Comparison of ENCODE assay signal across 8 mouse cellular contexts in genomic region chr6:83711067-83711675, GRCm38 (mm10). TPM values are rescaled to one million over a fixed set of nuclear protein-coding genes. Genes with fewer than 3 reads are reported as not detected.
DNase-seq lines count a peak whose midpoint lies in the region; ATAC-seq and TF ChIP-seq lines count a peak whose summit lies in the region.

Vax2 (plus strand) TSS chr6:83711264.

- H3K4me2 ChIP-seq in embryonic facial prominence, embryonic 14.5 days (ENCODE audit: low read depth, low read length) = peak within 1 kb of the TSS; percentile 63
- H3K4me2 ChIP-seq in heart, embryonic 16.5 days (ENCODE audit: low read depth, low read length) = peak within 1 kb of the TSS; percentile 64
- H3K4me2 ChIP-seq in stomach, postnatal 0 days (replicated peaks; ENCODE audit: low read depth) = peak within 1 kb of the TSS; percentile 55

- H3K4me1 ChIP-seq in spleen, adult 2 months (ENCODE audit: control insufficient read depth, insufficient read depth, insufficient read length) = peaks cover 7% of the 10 kb centered on the region
- peaks cover 14% of the 10 kb centered on the region; the same call in 1 of the 2 replicates for H3K4me1 ChIP-seq in embryonic facial prominence, embryonic 14.5 days (ENCODE audit: control insufficient read depth, insufficient read depth, low read length)
- peaks cover 19% of the 10 kb centered on the region for H3K4me1 ChIP-seq in heart, embryonic 16.5 days (ENCODE audit: control insufficient read depth, insufficient read depth, low read length)
- H3K4me1 ChIP-seq in megakaryocyte, embryonic 14.5 days = peaks cover 50% of the 10 kb centered on the region
- no peaks in the 10 kb centered on the region for H3K4me1 ChIP-seq in stomach, postnatal 0 days (replicated peaks; ENCODE audit: control insufficient read depth, insufficient read depth)

- WGBS in spleen, adult 2 months = 2% methylated on average over 46 of the region's 46 CpGs
- 0% methylated on average over 23 of the region's 46 CpGs for WGBS in embryonic facial prominence, embryonic 14.5 days
- under 1% methylated on average over 45 of the region's 46 CpGs for WGBS in heart, embryonic 16.5 days
- WGBS in stomach, postnatal 0 days = 1% methylated on average over 46 of the region's 46 CpGs

- H3K27ac ChIP-seq in spleen, adult 2 months (ENCODE audit: insufficient read depth, low read length) = no peak within 1 kb of the TSS
- H3K27ac ChIP-seq in embryonic facial prominence, embryonic 14.5 days (replicated peaks; ENCODE audit: low read depth, low read length) = no peak within 1 kb of the TSS
- no peak within 1 kb of the TSS for H3K27ac ChIP-seq in heart, embryonic 16.5 days (ENCODE audit: low read length)
- H3K27ac ChIP-seq in stomach, postnatal 0 days (replicated peaks) = no peak within 1 kb of the TSS

- no peaks in the 10 kb centered on the region for H3K9me3 ChIP-seq in embryonic facial prominence, embryonic 14.5 days (ENCODE audit: control insufficient read depth, low read length)
- no peaks in the 10 kb centered on the region for H3K9me3 ChIP-seq in heart, embryonic 16.5 days (replicated peaks; ENCODE audit: control insufficient read depth, low read length)
- H3K9me3 ChIP-seq in megakaryocyte, embryonic 14.5 days = no peaks in the 10 kb centered on the region
- no peaks in the 10 kb centered on the region for H3K9me3 ChIP-seq in stomach, postnatal 0 days (ENCODE audit: control insufficient read depth, low read length)

- H3K27me3 ChIP-seq in spleen, adult 2 months (ENCODE audit: control insufficient read depth, insufficient read depth, low read length) = peaks cover 24% of the 10 kb centered on the region
- peaks cover 100% of the 10 kb centered on the region for H3K27me3 ChIP-seq in embryonic facial prominence, embryonic 14.5 days (replicated peaks; ENCODE audit: control insufficient read depth, insufficient read depth, low read length)
- peaks cover 95% of the 10 kb centered on the region for H3K27me3 ChIP-seq in heart, embryonic 16.5 days (ENCODE audit: control insufficient read depth, insufficient read depth, low read length)
- H3K27me3 ChIP-seq in megakaryocyte, embryonic 14.5 days (replicated peaks) = peaks cover 100% of the 10 kb centered on the region
- H3K27me3 ChIP-seq in stomach, postnatal 0 days (ENCODE audit: control insufficient read depth, insufficient read depth, low read length) = peaks cover 58% of the 10 kb centered on the region

- TF ChIP-seq POLR2A in spleen, adult 2 months (IDR thresholded peaks at IDR 0.05; ENCODE audit: low read depth, low read length) = no peak

- no peaks in the 10 kb centered on the region for H3K36me3 ChIP-seq in spleen, adult 2 months (ENCODE audit: control insufficient read depth, insufficient read depth, low read length)
- H3K36me3 ChIP-seq in embryonic facial prominence, embryonic 14.5 days (ENCODE audit: control insufficient read depth, insufficient read depth, low read length) = no peaks in the 10 kb centered on the region
- no peaks in the 10 kb centered on the region for H3K36me3 ChIP-seq in heart, embryonic 16.5 days (ENCODE audit: control insufficient read depth, insufficient read depth)
- no peaks in the 10 kb centered on the region for H3K36me3 ChIP-seq in megakaryocyte, embryonic 14.5 days (replicated peaks; ENCODE audit: low read length)
- H3K36me3 ChIP-seq in stomach, postnatal 0 days (ENCODE audit: control insufficient read depth, insufficient read depth, low read length) = no peaks in the 10 kb centered on the region

- peak within 1 kb of the TSS; percentile 10; the same call in 1 of the 2 replicates for H3K9ac ChIP-seq in embryonic facial prominence, embryonic 14.5 days (ENCODE audit: low read depth, low read length)
- H3K9ac ChIP-seq in heart, embryonic 16.5 days (ENCODE audit: low read length) = no peak within 1 kb of the TSS
- H3K9ac ChIP-seq in stomach, postnatal 0 days (ENCODE audit: low read length) = no peak within 1 kb of the TSS

- no peak for TF ChIP-seq EP300 in stomach, postnatal 0 days (optimal IDR thresholded peaks at IDR 0.05)

- no peak for TF ChIP-seq CTCF in spleen, adult 2 months (IDR thresholded peaks at IDR 0.05; ENCODE audit: extremely low read depth, insufficient read depth, insufficient read length, insufficient replicate concordance)
- no peak for TF ChIP-seq CTCF in stomach, postnatal 0 days (IDR thresholded peaks at IDR 0.05; ENCODE audit: low read depth)

- DNase-seq in spleen, adult 2 months (ENCODE audit: low read depth in 1 of 2, low spot score in 2 of 2) = peak in 1 of 2 experiments; percentile 20
- no peak for DNase-seq in spleen, postnatal 14 days (ENCODE audit: low spot score in 2 of 2)
- DNase-seq in embryonic facial prominence, embryonic 14.5 days (ENCODE audit: low spot score) = peak; percentile 87
- peak; percentile 81 for DNase-seq in kidney, postnatal 14 days
- DNase-seq in stomach, postnatal 0 days (ENCODE audit: low spot score) = peak; percentile 79
- no peak for DNase-seq in layer of hippocampus, postnatal 36 days

- ATAC-seq in embryonic facial prominence, embryonic 14.5 days (ENCODE audit: low read depth) = peak; percentile 88
- peak; percentile 71 for ATAC-seq in heart, embryonic 16.5 days (replicated peaks; ENCODE audit: extremely low read depth, insufficient read depth, low FRiP score)
- peak; percentile 74 for ATAC-seq in stomach, postnatal 0 days (ENCODE audit: low FRiP score, low TSS enrichment)

- peak within 1 kb of the TSS; percentile 21; the same call in 1 of the 2 replicates for H3K4me3 ChIP-seq in spleen, adult 2 months (ENCODE audit: extremely low read depth, insufficient read depth, insufficient read length)
- H3K4me3 ChIP-seq in embryonic facial prominence, embryonic 14.5 days (ENCODE audit: low read depth, low read length) = peak within 1 kb of the TSS; percentile 42
- H3K4me3 ChIP-seq in heart, embryonic 16.5 days (ENCODE audit: low read length) = peak within 1 kb of the TSS; percentile 55
- H3K4me3 ChIP-seq in megakaryocyte, embryonic 14.5 days (replicated peaks) = peak within 1 kb of the TSS; percentile 90
- peak within 1 kb of the TSS; percentile 35 for H3K4me3 ChIP-seq in stomach, postnatal 0 days (ENCODE audit: low read depth, low read length)

RNA-seq across cellular contexts. Expression of gene Vax2, which starts in this region (rescaled TPM):
- polyA plus RNA-seq in spleen, adult 2 months (2012; rRNA removed) = not detected in 2 replicates
- polyA plus RNA-seq in embryonic facial prominence, embryonic 14.5 days (2014; fragmentation: Nextera tagmentation; extraction: Ambion mirVana) = 0.43 and 0.45 TPM in 2 replicates
- polyA plus RNA-seq in heart, embryonic 16.5 days (2015; fragmentation: Nextera tagmentation; extraction: Ambion mirVana) = not detected in 2 replicates
- 0.19 TPM in 1 of 2 replicates, not detected in the other for polyA plus RNA-seq in megakaryocyte, embryonic 14.5 days (2012; ENCODE audit: insufficient read depth, low replicate concordance)
- 0.07 TPM in 1 of 2 replicates, not detected in the other for polyA plus RNA-seq in stomach, postnatal 0 days (2015; fragmentation: Nextera tagmentation; extraction: Ambion mirVana)
- not detected for total RNA-seq in layer of hippocampus, postnatal 36 days (2021)

Comparison
In these comparisons a context has a peak if more than half of its experiments do, and no peak if none do; other contexts are left out.
1. Peak in DNase-seq, ATAC-seq, H3K4me3 ChIP-seq, H3K9ac ChIP-seq and H3K4me2 ChIP-seq in embryonic facial prominence, embryonic 14.5 days; RNA of the gene not detected or under 1 TPM.
2. Peak in ATAC-seq, H3K4me3 ChIP-seq and H3K4me2 ChIP-seq in heart, embryonic 16.5 days; RNA of the gene not detected or under 1 TPM.
3. Peak in DNase-seq, ATAC-seq, H3K4me3 ChIP-seq and H3K4me2 ChIP-seq in stomach, postnatal 0 days; RNA of the gene not detected or under 1 TPM.
4. H3K4me3 ChIP-seq: peak in every context shown above with its lines; median percentile 90 in megakaryocyte, embryonic 14.5 days; 55 in heart, embryonic 16.5 days; 42 in embryonic facial prominence, embryonic 14.5 days; 35 in stomach, postnatal 0 days; 21 in spleen, adult 2 months.